Mouse (Mus musculus): ENCODE data around the gene Arvcf. TPM values are rescaled to one million over a fixed set of nuclear protein-coding genes. Genes with fewer than 3 reads are reported as not detected.

The Arvcf gene
- polyA plus RNA-seq, 1 experiment from 2014 or later: 71.2 TPM

GRCm38 (mm10) chr16:18405876-18406275, 57.9 kb downstream of the Arvcf start:
- no peak overlapping the region for H3K27ac ChIP-seq (replicated peaks)
- 70% methylated on average over 2 of the region's 2 CpGs for WGBS
- H3K36me3 ChIP-seq (replicated peaks): peaks cover 93% of the 10 kb centered on the region
- no peak for DNase-seq (ENCODE audit: low spot score)
- peaks cover 27% of the 10 kb centered on the region for H3K4me1 ChIP-seq
- H3K27me3 ChIP-seq (replicated peaks; ENCODE audit: low read depth, poor library complexity, severe bottlenecking): no peaks in the 10 kb centered on the region
- no peak overlapping the region for H3K4me3 ChIP-seq
- no peaks in the 10 kb centered on the region for H3K9me3 ChIP-seq

GRCm38 (mm10) chr16:18406293-18406692, 58.3 kb downstream of the Arvcf start:
- peak; percentile 60 for DNase-seq (ENCODE audit: low spot score)

GRCm38 (mm10) chr16:18407912-18408311, 59.9 kb downstream of the Arvcf start:
- H3K4me1 ChIP-seq: peaks cover 27% of the 10 kb centered on the region
- WGBS: 78% methylated on average over 7 of the region's 7 CpGs
- H3K36me3 ChIP-seq (replicated peaks): peaks cover 87% of the 10 kb centered on the region
- no peak overlapping the region for H3K27ac ChIP-seq (replicated peaks)
- no peak overlapping the region for H3K4me3 ChIP-seq
- no peaks in the 10 kb centered on the region for H3K9me3 ChIP-seq
- no peaks in the 10 kb centered on the region for H3K27me3 ChIP-seq (replicated peaks; ENCODE audit: low read depth, poor library complexity, severe bottlenecking)
- no peak for DNase-seq (ENCODE audit: low spot score)

More at GRCm38 (mm10) chr16:18406293-18406692, 58.3 kb downstream of the Arvcf start:
- Histone ChIP-seq H3K4me3 (no peak overlapping the region), H3K27ac (replicated peaks) (no peak overlapping the region), H3K27me3 (replicated peaks; ENCODE audit: low read depth, poor library complexity, severe bottlenecking) (no peaks in the 10 kb centered on the region), H3K9me3 (no peaks in the 10 kb centered on the region), H3K36me3 (replicated peaks) (peaks cover 93% of the 10 kb centered on the region), H3K4me1 (peaks cover 27% of the 10 kb centered on the region)
- WGBS: 18% methylated on average over 2 of the region's 2 CpGs

GRCm38 (mm10) chr16:18409776-18410175, 61.8 kb downstream of the Arvcf start:
- H3K27me3 ChIP-seq (replicated peaks; ENCODE audit: low read depth, poor library complexity, severe bottlenecking): no peaks in the 10 kb centered on the region
- no peak overlapping the region for H3K27ac ChIP-seq (replicated peaks)
- H3K4me3 ChIP-seq: no peak overlapping the region
- peaks cover 83% of the 10 kb centered on the region for H3K36me3 ChIP-seq (replicated peaks)
- DNase-seq (ENCODE audit: low spot score): no peak
- H3K4me1 ChIP-seq: peaks cover 27% of the 10 kb centered on the region
- WGBS: 64% methylated on average over 4 of the region's 4 CpGs
- no peaks in the 10 kb centered on the region for H3K9me3 ChIP-seq

GRCm38 (mm10) chr16:18410418-18410817, 62.4 kb downstream of the Arvcf start:
- Histone ChIP-seq H3K27me3 (replicated peaks; ENCODE audit: low read depth, poor library complexity, severe bottlenecking) (no peaks in the 10 kb centered on the region), H3K36me3 (replicated peaks) (peaks cover 83% of the 10 kb centered on the region), H3K4me1 (peaks cover 27% of the 10 kb centered on the region), H3K27ac (replicated peaks) (no peak overlapping the region), H3K4me3 (no peak overlapping the region), H3K9me3 (no peaks in the 10 kb centered on the region)
- WGBS: 64% methylated on average over 5 of the region's 5 CpGs
- DNase-seq (ENCODE audit: low spot score): no peak

GRCm38 (mm10) chr16:18411026-18411649, 63.2 kb downstream of the Arvcf start:
- H3K27me3 ChIP-seq (replicated peaks; ENCODE audit: low read depth, poor library complexity, severe bottlenecking): no peaks in the 10 kb centered on the region
- peaks cover 83% of the 10 kb centered on the region for H3K36me3 ChIP-seq (replicated peaks)
- 79% methylated on average over 13 of the region's 13 CpGs for WGBS
- DNase-seq (ENCODE audit: low spot score): no peak
- H3K4me1 ChIP-seq: peaks cover 29% of the 10 kb centered on the region
- no peak overlapping the region for H3K4me3 ChIP-seq
- 0 out of 2 replicates have a peak overlapping the region, but pooled peaks have one; percentile 24 for H3K27ac ChIP-seq (replicated peaks)
- no peaks in the 10 kb centered on the region for H3K9me3 ChIP-seq

- 83% methylated on average over 12 of the region's 12 CpGs for WGBS
- H3K27ac ChIP-seq (replicated peaks): 0 out of 2 replicates have a peak overlapping the region, but pooled peaks have one; percentile 19
- no peaks in the 10 kb centered on the region for H3K9me3 ChIP-seq
- H3K36me3 ChIP-seq (replicated peaks): peaks cover 82% of the 10 kb centered on the region
- DNase-seq (ENCODE audit: low spot score): no peak
- H3K4me1 ChIP-seq: peaks cover 34% of the 10 kb centered on the region
- no peak overlapping the region for H3K4me3 ChIP-seq
- no peaks in the 10 kb centered on the region for H3K27me3 ChIP-seq (replicated peaks; ENCODE audit: low read depth, poor library complexity, severe bottlenecking)
These were observed 64.0 kb downstream of the Arvcf start for GRCm38 (mm10) chr16:18411802-18412476.

GRCm38 (mm10) chr16:18413032-18413816, 65.2 kb downstream of the Arvcf start:
- DNase-seq (ENCODE audit: low spot score): no peak
- 88% methylated on average over 7 of the region's 7 CpGs for WGBS
- Histone ChIP-seq H3K27ac (replicated peaks) (no peak overlapping the region), H3K4me1 (peaks cover 34% of the 10 kb centered on the region), H3K9me3 (no peaks in the 10 kb centered on the region), H3K36me3 (replicated peaks) (peaks cover 80% of the 10 kb centered on the region), H3K27me3 (replicated peaks; ENCODE audit: low read depth, poor library complexity, severe bottlenecking) (no peaks in the 10 kb centered on the region), H3K4me3 (no peak overlapping the region)

GRCm38 (mm10) chr16:18416094-18416761, 68.2 kb downstream of the Arvcf start:
- Histone ChIP-seq H3K4me1 (peaks cover 21% of the 10 kb centered on the region), H3K27me3 (replicated peaks; ENCODE audit: low read depth, poor library complexity, severe bottlenecking) (no peaks in the 10 kb centered on the region), H3K27ac (replicated peaks) (peak overlapping the region; percentile 65; the same call in 1 of the 2 replicates), H3K9me3 (no peaks in the 10 kb centered on the region), H3K36me3 (replicated peaks) (peaks cover 63% of the 10 kb centered on the region), H3K4me3 (no peak overlapping the region)
- no peak for DNase-seq (ENCODE audit: low spot score)
- WGBS: 80% methylated on average over 18 of the region's 18 CpGs

- H3K27me3 ChIP-seq (replicated peaks; ENCODE audit: low read depth, poor library complexity, severe bottlenecking): no peaks in the 10 kb centered on the region
- peaks cover 63% of the 10 kb centered on the region for H3K36me3 ChIP-seq (replicated peaks)
- DNase-seq (ENCODE audit: low spot score): no peak
- H3K9me3 ChIP-seq: no peaks in the 10 kb centered on the region
- peak overlapping the region; percentile 65 for H3K27ac ChIP-seq (replicated peaks)
- WGBS: 86% methylated on average over 3 of the region's 3 CpGs
- peaks cover 15% of the 10 kb centered on the region for H3K4me1 ChIP-seq
- no peak overlapping the region for H3K4me3 ChIP-seq
These were observed 68.9 kb downstream of the Arvcf start for GRCm38 (mm10) chr16:18416837-18417236.

- 91% methylated on average over 5 of the region's 5 CpGs for WGBS
- Histone ChIP-seq H3K27ac (replicated peaks) (no peak overlapping the region), H3K4me1 (peaks cover 12% of the 10 kb centered on the region; the same call in 1 of the 2 replicates), H3K4me3 (no peak overlapping the region), H3K9me3 (no peaks in the 10 kb centered on the region), H3K27me3 (replicated peaks; ENCODE audit: low read depth, poor library complexity, severe bottlenecking) (no peaks in the 10 kb centered on the region), H3K36me3 (replicated peaks) (peaks cover 66% of the 10 kb centered on the region)
- no peak for DNase-seq (ENCODE audit: low spot score)
These were observed 69.5 kb downstream of the Arvcf start for GRCm38 (mm10) chr16:18417491-18417890.

All from embryonic facial prominence, embryonic 10.5 days (tissue).